Mouse (Mus musculus) midbrain, embryonic 14.5 days (tissue): ENCODE results near the gene Nectin2. TPM values are rescaled to one million over a fixed set of nuclear protein-coding genes. Genes with fewer than 3 reads are reported as not detected.

Experiments
- ATAC-seq: fragments of 200-750 bp; cut with Nextera tagmentation; 2 replicates; pipeline ENCODE4 v1.8.0; 2017; ENCODE audit warnings: moderate number of reproducible peaks, moderate library complexity; ENCODE audit not compliant: low FRiP score, low TSS enrichment
- DNase-seq: peaks from one replicate; pipeline ENCODE4 v3.0.0-alpha.2; 2015
- H3K27ac ChIP-seq: fragments of 300-500 bp; sonication (generic); replicated peaks from 2 replicates; pipeline ENCODE4 v1.5.1; 2014; ENCODE audit warnings: mild to moderate bottlenecking, low read depth, low read length, moderate library complexity
- H3K27me3 ChIP-seq: fragments of 300-500 bp; sonication (generic); 2 replicates; pipeline ENCODE4 v1.6.1; 2014; ENCODE audit warnings: low read length, control low read depth, mixed read lengths; ENCODE audit not compliant: control insufficient read depth, insufficient read depth
- H3K36me3 ChIP-seq: fragments of 300-500 bp; sonication (generic); 2 replicates; pipeline ENCODE4 v1.6.1; 2014; ENCODE audit warnings: low read length, control low read depth; ENCODE audit not compliant: control insufficient read depth, insufficient read depth
- H3K4me1 ChIP-seq: fragments of 300-500 bp; sonication (generic); 2 replicates; pipeline ENCODE4 v1.6.1; 2014; ENCODE audit warnings: mild to moderate bottlenecking, antibody characterized with exemption, low read length, control low read depth; ENCODE audit not compliant: control insufficient read depth, insufficient read depth
- H3K4me2 ChIP-seq: fragments of 300-500 bp; sonication (generic); 2 replicates; pipeline ENCODE4 v1.6.1; 2014; ENCODE audit warnings: mild to moderate bottlenecking, low read length, moderate library complexity
- H3K4me3 ChIP-seq: fragments of 300-500 bp; sonication (generic); replicated peaks from 2 replicates; pipeline ENCODE4 v1.5.1; 2014; ENCODE audit warnings: low read depth, low read length
- H3K9ac ChIP-seq: fragments of 300-500 bp; sonication (generic); replicated peaks from 2 replicates; pipeline ENCODE4 v1.6.1; 2014; ENCODE audit warnings: mild to moderate bottlenecking, low read length, moderate library complexity
- H3K9me3 ChIP-seq: fragments of 300-500 bp; sonication (generic); 2 replicates; pipeline ENCODE4 v1.6.1; 2016; ENCODE audit warnings: low read length, control low read depth, mixed read lengths; ENCODE audit not compliant: control insufficient read depth
- WGBS: fragments of 180-500 bp; shearing (Covaris S2); extraction: QIAGEN DNeasy Blood & Tissue Kit; methylation state at CpG from one replicate; pipeline ENCODE4 v1.1.7; 2014; 5-methylcytosine and 5-hydroxymethylcytosine counted together
- polyA plus RNA-seq: library from polyadenylated mRNA; unstranded; fragments of >200 nt; fragmentation: Nextera tagmentation; extraction: Ambion mirVana; gene quantifications from 2 replicates; pipeline ENCODE4 v1.2.1, GENCODE M21; 2014

Nectin2 gene
- polyA plus RNA-seq, 1 experiment from 2014 or later = 41.1 TPM

DNA sequence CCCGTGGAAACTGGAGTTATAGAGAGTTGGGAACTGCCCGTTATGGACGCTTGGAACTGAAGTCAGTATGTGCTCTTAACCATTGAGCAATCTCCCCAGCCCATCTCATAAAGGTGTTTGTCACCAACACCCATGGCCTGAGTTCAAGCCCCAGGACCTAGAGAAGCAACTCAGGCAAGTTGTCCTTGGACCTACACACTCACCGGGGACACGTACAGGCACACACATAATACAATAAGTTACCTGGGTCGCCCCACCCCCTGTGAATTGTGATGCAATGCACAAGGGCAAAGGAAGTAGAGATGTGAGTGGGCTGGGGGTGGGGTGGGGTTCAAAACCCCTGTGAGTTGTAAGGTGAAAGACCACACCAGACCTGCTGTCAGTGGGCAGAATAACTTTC, 63.8 kb downstream of the Nectin2 start:
- Histone ChIP-seq H3K9me3 (no peaks in the 10 kb centered on the region), H3K27ac (no peak overlapping the region), H3K4me2 (no peak overlapping the region), H3K4me3 (no peak overlapping the region), H3K9ac (no peak overlapping the region), H3K27me3 (no peaks in the 10 kb centered on the region), H3K36me3 (no peaks in the 10 kb centered on the region), H3K4me1 (no peaks in the 10 kb centered on the region)
- no peak for DNase-seq
- no peak for ATAC-seq
- 92% methylated on average over 6 of the region's 6 CpGs for WGBS

DNA sequence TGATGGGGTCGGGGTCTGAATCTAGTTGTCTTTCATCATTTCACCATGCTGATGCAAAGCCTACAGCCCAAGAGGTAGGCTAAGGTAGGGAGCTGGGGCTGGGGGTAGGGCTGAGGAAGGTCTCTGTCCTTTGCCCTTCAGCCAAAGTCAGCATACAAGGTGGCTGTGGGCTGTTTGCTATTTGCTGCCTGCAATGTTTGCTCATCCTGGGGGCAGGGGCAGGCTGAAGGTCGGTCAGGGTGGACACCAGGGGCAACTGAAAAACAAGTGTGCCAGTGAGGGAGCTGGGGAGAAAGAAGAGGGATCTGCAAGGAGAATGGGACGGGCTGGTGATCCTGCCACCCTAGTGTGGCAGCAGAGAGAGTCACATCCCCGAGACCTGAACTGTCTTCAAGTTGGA, 64.9 kb downstream of the Nectin2 start:
- H3K4me2 ChIP-seq = no peak overlapping the region
- no peaks in the 10 kb centered on the region for H3K36me3 ChIP-seq
- DNase-seq (no peak), ATAC-seq (no peak)
- H3K9me3 ChIP-seq = no peaks in the 10 kb centered on the region
- H3K4me3 ChIP-seq = no peak overlapping the region
- no peaks in the 10 kb centered on the region for H3K4me1 ChIP-seq
- WGBS = 67% methylated on average over 4 of the region's 4 CpGs
- no peak overlapping the region for H3K9ac ChIP-seq
- H3K27ac ChIP-seq = no peak overlapping the region
- H3K27me3 ChIP-seq = no peaks in the 10 kb centered on the region

DNA sequence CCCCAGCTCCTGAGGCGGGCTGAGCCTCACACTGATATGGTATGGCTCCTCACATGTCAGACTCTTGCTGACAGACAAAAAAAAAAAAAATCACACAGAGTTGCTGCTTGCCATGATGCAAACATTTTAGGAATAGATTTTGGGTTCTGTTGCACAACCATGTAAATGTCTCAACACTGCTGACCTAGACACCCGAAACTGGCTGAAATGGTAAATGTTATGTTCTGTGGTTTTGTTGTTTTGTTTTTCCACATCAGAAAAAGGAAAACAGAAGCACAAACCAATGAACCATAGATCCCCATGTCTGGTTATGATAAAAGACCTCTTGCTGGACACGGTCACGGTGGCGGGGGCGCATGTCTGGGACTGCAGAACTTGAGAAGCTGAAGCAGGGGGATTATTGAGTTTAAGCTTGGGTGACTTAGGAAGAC, 66.5 kb downstream of the Nectin2 start:
- H3K4me2 ChIP-seq = no peak overlapping the region
- H3K9me3 ChIP-seq = no peaks in the 10 kb centered on the region
- H3K4me3 ChIP-seq = no peak overlapping the region
- H3K9ac ChIP-seq = no peak overlapping the region
- WGBS = 88% methylated on average over 6 of the region's 6 CpGs
- no peaks in the 10 kb centered on the region for H3K27me3 ChIP-seq
- ATAC-seq (no peak), DNase-seq (no peak)
- no peak overlapping the region for H3K27ac ChIP-seq
- no peaks in the 10 kb centered on the region for H3K4me1 ChIP-seq
- no peaks in the 10 kb centered on the region for H3K36me3 ChIP-seq

DNA sequence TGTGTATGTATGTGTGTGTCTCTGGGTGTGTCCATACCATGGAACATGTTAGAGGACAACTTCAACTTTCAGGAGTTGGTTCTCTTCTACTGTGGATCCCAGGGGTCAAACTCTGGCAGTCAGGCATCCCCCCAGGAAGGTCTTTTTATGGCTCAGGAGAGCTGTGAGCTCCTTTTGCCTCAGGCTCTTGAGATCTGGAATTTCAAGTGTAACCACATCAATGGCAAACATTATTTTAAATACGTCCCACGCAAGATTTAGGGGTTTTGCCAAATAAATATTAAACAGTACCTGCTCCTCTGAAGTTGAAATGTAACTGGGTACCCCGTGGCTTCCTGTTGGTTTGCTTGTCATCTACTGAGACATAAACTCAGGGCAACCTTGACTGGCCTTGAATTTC, 67.3 kb downstream of the Nectin2 start:
- Histone ChIP-seq H3K27ac (no peak overlapping the region), H3K27me3 (no peaks in the 10 kb centered on the region), H3K9me3 (no peaks in the 10 kb centered on the region), H3K4me3 (no peak overlapping the region), H3K4me1 (no peaks in the 10 kb centered on the region), H3K36me3 (no peaks in the 10 kb centered on the region), H3K9ac (no peak overlapping the region), H3K4me2 (no peak overlapping the region)
- ATAC-seq (no peak), DNase-seq (no peak)
- WGBS = 84% methylated on average over 3 of the region's 3 CpGs

DNA sequence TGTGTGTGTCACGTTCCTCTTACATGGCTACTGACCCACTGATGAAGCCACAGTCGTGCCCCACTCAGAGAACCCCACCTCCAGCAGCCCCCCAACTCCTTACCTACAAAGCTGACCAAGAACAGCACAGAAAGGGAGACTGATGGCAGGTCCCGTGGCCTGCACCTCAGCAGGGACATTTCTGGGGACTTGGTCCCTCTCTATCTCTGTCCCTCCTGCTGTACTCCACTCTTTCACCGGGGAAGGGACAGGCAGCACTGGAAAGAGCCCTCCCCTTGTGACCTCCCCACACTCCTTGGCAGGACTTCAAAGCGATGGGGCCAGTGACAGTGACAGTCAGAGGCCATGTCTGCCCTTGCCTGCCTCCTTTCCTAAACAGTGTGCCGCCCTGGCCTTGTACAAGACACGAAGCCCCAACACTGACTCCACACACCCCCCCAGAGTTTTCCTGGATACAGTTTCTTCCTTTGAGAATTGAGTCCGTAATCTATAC, 69.0 kb downstream of the Nectin2 start, which contains the start of the genes Gm44805 and Apoc4:
Gm44805 (minus strand) TSS at position 222 of the 493 bp plus-strand sequence.
Apoc4 (minus strand) TSS at position 278 of the 493 bp plus-strand sequence.
- no peak for ATAC-seq
- H3K4me3 ChIP-seq = no peak within 1 kb of the TSS
- H3K27me3 ChIP-seq = no peaks in the 10 kb centered on the region
- no peak within 1 kb of the TSS for H3K4me2 ChIP-seq
- no peaks in the 10 kb centered on the region for H3K4me1 ChIP-seq
- H3K9me3 ChIP-seq = no peaks in the 10 kb centered on the region
- WGBS = 65% methylated on average over 8 of the region's 8 CpGs
- no peak for DNase-seq
- no peak within 1 kb of the TSS for H3K27ac ChIP-seq
- H3K36me3 ChIP-seq = no peaks in the 10 kb centered on the region
- no peak within 1 kb of the TSS for H3K9ac ChIP-seq

DNA sequence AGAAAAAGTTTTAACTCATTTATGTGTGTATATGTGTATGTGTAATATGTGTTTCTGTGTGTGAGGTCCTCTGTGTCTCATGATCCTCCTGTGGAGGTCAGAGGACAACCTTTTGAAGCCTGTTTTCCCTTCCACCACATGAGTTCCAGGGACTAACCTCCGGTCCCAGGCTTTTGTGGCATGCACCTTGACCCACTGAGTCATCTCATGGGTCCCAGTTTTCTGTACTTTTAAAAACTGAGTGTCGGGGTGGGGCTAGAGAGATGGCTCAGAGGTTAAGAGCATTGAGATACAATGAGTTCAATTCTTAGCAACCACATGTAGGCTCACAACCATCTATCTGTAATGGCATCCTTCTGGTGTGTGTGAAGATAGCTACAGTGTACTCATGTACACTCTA, 69.6 kb downstream of the Nectin2 start:
- Histone ChIP-seq H3K9me3 (no peaks in the 10 kb centered on the region), H3K9ac (no peak overlapping the region), H3K27ac (no peak overlapping the region), H3K4me1 (no peaks in the 10 kb centered on the region), H3K27me3 (no peaks in the 10 kb centered on the region), H3K4me2 (no peak overlapping the region), H3K4me3 (no peak overlapping the region), H3K36me3 (no peaks in the 10 kb centered on the region)
- ATAC-seq (no peak), DNase-seq (no peak)
- 87% methylated on average over 2 of the region's 2 CpGs for WGBS

DNA sequence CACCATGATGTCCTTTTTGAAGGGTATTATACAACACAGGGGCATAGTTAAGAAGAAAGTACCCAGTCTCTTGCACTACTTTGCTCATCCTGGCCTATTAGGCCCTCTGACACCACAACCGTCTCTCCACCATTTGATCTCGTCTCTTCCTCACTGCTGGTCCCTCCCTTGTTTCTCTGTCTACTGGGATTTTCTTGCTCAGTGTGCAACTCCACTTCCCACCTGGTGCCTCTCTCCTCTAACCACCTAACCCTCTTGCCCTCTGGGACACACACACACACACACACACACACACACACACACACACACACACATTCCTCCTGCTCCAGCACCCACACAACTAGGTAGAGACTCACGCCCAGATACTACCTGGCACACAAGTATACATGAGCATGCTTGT, 71.4 kb downstream of the Nectin2 start:
- Histone ChIP-seq H3K9ac (no peak overlapping the region), H3K4me1 (no peaks in the 10 kb centered on the region), H3K27ac (no peak overlapping the region), H3K9me3 (no peaks in the 10 kb centered on the region), H3K27me3 (no peaks in the 10 kb centered on the region), H3K4me3 (no peak overlapping the region), H3K4me2 (no peak overlapping the region), H3K36me3 (no peaks in the 10 kb centered on the region)
- DNase-seq (no peak), ATAC-seq (no peak)
- WGBS = 81% methylated on average over 3 of the region's 3 CpGs

DNA sequence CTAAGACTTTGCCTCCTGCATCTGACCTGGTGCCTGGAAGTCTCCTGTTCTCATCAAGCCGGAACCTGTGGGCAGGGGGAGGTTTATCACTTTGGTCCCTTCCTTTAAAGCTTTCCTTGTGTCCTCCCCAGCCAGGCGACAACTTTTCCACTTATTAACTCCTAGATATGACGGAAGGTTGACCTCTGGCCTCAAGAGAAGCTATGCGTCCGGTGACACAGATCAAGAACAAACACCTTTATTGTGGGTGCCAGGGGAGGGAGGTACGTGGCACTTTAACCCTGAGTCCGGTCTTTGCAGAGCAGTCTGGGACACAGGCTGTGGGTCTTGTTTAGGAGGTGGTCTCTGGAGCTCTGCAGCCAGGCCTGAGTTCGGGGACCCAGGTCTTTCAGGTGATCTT, 72.4 kb downstream of the Nectin2 start, which contains the start of gene Apoc2:
Apoc2 (minus strand) TSS at position 70 of the 400 bp plus-strand sequence.
- Histone ChIP-seq H3K4me3 (no peak within 1 kb of the TSS), H3K27ac (no peak within 1 kb of the TSS), H3K27me3 (no peaks in the 10 kb centered on the region), H3K9ac (no peak within 1 kb of the TSS), H3K4me2 (no peak within 1 kb of the TSS), H3K4me1 (no peaks in the 10 kb centered on the region), H3K36me3 (no peaks in the 10 kb centered on the region), H3K9me3 (no peaks in the 10 kb centered on the region)
- 79% methylated on average over 8 of the region's 8 CpGs for WGBS
- DNase-seq (no peak), ATAC-seq (no peak)

DNA sequence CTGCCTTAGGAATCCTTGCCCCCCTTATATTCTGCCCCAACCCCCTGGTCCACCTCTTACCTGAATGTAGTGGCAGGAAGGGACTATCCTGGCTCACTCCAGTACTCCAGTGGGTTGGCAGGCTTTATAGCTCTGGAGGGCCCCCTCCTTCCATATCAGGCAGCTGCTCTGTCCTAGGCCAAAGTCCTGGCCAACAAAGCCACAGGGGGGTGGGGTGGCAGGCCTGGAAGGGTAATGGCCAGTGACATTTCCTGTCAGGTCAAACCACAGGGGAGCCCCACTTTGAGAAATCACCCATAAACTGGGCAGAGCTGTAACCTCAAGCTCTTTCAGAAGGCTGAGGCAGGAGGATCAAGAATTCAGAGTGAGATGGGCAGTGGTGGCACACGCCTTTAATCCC, 73.6 kb downstream of the Nectin2 start:
- Histone ChIP-seq H3K27me3 (no peaks in the 10 kb centered on the region), H3K4me3 (no peak overlapping the region), H3K4me1 (no peaks in the 10 kb centered on the region), H3K9me3 (no peaks in the 10 kb centered on the region), H3K4me2 (no peak overlapping the region), H3K36me3 (no peaks in the 10 kb centered on the region), H3K27ac (no peak overlapping the region), H3K9ac (no peak overlapping the region)
- DNase-seq = no peak
- ATAC-seq = no peak
- 72% methylated on average over 1 of the region's 1 CpGs for WGBS
